Mouse (Mus musculus): ENCODE results near the gene Cspg4. TPM values are rescaled to one million over a fixed set of nuclear protein-coding genes. Genes with fewer than 3 reads are reported as not detected.
A peak's percentile ranks its signal among the peaks of the same experiment; 100 is the strongest.
"Not testable (repeated sequence)": the region's sequence is repeated elsewhere in the genome, so short reads cannot be mapped to it uniquely, and the experiment has no call there.

Gene Cspg4
- total RNA-seq, 2 experiments from 2014 or later = 11.1 to 12.9 TPM

DNA sequence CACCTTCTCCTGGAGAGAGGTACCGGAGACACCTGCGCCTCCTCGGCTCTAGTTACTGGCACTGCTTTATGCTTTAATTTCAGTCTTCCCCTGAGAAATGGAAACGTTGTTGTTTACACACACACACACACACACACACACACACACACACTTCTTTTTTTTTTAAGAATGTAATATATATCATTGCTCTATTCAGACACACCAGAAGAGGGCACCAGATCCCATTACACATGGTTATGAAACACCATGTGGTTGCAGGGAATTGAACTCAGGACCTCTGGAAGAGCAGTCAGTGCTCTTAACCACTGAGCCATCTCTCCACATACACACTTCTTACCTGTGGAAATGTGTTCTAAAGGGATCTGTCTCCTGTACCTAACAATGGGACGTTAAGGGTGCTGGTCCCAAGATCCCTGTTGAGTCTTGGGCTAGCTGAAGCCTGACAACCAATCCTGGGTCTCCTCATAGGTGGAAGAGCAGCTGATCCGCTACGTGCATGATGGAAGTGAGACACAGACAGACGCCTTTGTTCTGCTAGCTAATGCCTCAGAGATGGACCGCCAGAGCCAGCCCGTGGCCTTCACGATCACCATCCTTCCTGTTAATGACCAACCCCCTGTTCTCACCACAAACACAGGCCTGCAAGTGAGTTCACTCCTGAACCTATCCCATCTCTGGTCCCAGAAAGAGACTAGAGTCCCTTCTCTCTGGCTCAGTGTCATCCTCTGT, 25.9 kb downstream of the Cspg4 start:
- no peak for DNase-seq (ENCODE audit: low spot score in 2 of 2)

DNA sequence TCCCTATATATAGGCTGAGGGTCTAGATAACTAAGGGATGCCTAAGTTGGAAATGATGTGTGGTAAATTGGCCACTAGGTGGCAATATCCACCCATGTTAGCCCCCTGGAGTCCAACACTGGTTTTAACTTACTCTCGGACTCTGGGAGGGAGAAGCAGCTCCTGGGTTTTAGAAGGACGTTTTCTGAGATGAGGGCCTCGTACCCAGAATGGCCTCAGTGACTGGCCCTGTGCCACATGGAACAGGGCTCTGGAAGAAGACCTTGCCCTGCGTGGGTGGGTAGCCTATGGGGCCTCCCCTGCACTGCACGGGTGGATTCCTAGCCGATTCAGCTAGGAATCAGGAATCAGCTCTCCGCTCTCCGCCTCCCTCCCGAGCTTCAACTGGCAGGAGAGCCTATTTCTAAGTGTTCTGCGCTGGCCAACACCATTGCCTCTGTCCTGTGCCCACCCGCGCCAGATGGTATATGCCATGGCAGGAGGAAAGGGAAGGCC, 26.7 kb downstream of the Cspg4 start:
- peak; percentile 60 to 65 for DNase-seq (ENCODE audit: low spot score in 2 of 2)

DNA sequence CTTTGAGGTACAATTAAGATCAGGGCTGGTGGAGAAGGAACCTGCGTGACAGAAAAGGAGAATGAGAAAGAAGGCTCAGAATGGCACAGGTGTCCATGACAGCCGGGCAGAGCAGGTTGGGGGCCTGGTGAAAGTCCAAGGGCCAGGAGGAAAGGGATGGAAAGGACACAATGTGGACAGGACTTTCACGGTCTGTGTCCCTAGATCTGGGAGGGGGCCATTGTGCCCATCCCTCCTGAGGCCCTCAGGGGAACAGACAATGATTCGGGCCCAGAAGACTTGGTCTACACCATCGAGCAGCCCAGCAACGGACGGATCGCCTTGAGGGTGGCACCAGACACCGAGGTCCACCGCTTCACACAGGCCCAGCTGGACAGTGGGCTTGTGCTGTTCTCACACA, 27.3 kb downstream of the Cspg4 start:
- no peak for DNase-seq (ENCODE audit: low spot score in 2 of 2)

DNA sequence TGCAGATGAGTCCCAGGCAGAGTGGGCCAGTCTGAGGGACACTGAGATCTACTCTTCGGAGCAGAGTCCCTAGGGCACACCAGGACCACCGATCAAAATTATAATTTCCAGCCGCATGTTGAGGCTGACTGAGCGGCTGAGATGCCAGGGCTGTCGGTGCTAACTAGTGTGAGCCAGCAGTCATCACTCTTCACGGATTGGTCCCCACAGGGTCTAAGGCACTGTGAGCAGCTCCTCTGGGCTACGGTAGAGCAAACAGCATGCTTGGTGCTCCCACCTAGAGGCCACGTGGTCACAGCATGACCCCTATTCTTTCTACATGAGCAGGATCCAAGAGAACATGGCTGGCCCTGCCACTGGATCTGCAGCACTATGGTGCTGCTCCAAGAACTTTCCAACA, 28.5 kb downstream of the Cspg4 start:
- no peak for DNase-seq (ENCODE audit: low spot score in 2 of 2)

DNA sequence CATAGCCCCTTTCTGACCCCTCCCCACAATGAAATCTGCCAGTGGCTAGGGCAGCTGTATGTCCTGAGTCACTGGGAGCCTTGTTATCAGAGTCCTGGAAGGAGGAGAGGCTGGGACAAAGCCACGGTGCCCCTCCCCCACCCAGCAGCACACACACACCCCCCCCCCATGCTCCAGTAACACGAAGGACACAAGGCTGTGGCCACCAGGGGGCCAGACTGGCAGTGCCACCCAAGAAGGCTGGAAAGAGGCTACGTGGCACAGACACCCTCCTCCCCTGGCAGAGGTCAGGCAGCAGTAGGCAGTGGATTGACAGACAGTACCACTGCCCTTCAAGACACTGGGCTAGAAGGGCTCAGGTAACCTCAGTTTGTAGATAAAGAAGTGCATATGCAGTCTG, 29.2 kb downstream of the Cspg4 start:
- no peak for DNase-seq (ENCODE audit: low spot score in 2 of 2)

DNA sequence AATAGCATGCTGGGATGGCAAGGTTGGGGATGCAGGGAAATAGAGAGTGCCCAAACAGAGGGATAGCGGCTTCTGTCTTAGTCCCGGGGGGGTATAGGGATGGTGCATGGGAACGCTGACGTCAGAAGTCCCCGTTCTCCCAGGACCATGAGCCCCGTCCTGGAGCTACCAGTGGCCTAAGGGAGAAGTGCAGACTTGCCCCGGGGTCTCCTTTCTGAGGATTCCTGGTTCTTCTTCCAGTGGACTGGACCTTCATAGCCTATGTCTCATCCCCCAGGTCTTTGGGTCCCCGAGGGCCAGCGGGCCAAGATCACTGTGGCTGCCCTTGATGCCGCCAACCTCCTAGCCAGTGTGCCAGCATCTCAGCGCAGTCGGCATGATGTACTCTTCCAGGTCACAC, 31.9 kb downstream of the Cspg4 start:
- no peak for DNase-seq (ENCODE audit: low spot score in 2 of 2)

DNA sequence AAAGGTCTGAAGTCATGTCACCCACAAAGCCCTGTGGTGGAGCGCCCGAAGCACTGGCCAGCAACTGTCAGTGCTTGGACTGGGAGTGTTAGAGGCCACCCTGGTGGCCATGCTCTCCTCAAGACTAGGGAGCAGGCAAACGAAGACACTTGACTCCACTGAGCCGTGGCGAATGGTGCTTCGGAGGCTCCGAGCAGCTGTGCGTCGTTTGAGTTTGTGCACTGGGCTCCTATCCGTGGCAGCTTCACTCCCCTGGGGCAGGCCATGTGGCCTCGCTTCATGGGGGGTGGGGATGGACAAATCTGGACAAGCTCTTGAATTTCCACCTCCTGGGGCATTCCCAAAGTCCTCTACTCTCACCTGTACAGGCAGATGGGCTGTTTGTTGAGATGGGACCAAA, 34.6 kb downstream of the Cspg4 start:
- no peak for DNase-seq (ENCODE audit: low spot score in 2 of 2)

DNA sequence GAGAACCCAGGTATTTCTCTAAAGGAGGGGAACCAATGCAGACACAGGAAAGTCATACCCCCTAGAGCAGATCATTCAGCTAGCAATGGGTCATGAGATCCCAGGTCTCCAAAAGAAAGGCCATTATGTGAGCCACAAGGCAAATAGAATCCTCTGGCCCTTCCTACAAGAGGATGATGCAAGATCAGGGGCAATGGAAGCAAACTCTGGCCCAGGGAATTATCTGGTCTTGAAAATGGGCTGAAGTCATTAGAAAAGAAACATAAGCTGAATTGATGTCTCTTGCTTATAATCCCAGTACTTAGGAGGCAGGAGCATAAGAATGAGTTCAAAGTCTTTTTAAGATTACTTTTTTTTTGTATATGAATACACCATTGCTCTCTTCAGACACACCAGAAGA, 35.2 kb downstream of the Cspg4 start:
- DNase-seq (ENCODE audit: low spot score in 2 of 2) = no peak

DNA sequence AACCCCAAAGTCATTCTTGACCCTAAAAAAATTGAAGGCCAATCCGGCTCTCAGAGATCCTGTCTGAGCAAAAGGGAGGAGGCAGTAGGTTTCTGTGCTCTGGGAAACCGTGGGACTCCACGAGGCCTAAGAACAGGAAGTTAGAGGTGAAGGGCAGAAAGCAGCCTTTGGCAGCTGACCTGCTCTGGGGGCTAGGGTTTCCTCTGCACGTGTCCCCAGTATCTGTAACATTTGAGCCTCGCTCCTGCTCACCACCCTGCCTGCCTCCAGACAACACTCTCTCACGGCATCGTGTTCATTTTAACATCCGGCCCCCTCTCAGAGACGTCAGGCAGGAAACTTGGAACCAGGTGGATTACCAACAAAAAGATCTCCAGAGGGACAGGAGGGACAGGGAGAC, 35.7 kb downstream of the Cspg4 start:
- DNase-seq (ENCODE audit: low spot score in 2 of 2) = no peak

DNA sequence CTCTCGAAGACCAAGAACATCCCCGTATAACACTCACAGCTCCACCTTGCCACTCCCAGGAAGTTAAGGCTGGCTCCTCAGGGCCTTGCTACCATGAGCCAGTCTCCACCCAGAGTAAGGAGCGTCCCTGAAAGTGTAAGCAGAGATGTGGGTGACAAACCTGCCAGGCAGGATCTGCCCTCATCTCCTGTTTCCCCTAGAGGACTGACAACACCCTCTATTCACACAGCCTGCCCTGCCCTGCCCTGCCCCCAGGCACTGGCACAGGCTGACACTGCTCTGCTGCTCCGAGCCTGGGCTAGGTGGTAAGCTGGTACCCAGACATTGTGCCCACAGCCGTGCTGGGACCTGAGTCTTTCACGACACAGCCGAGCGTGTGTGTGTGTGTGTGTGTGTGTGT, 36.4 kb downstream of the Cspg4 start:
- no peak for DNase-seq (ENCODE audit: low spot score in 2 of 2)

DNA sequence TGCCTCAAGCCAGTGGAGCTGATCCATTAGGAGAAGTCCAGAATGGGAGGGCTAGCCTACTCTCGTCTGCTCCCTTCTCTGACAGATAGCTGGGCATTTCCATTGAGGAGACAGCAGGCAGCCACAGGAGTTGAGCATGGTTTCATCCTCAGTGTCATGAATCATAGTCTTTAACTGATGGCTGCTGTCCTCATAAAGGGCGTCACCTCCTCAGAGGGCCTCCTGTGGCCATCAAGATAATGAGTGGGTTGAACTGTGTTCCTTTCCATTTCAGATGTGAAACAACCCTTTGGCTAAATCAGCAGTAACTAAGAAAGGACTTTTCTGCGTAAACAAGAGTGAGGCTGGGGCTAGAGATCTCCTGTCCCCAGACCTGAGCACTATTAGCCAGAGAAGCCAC, 38.8 kb downstream of the Cspg4 start:
- DNase-seq (ENCODE audit: low spot score in 2 of 2) = no peak

DNA sequence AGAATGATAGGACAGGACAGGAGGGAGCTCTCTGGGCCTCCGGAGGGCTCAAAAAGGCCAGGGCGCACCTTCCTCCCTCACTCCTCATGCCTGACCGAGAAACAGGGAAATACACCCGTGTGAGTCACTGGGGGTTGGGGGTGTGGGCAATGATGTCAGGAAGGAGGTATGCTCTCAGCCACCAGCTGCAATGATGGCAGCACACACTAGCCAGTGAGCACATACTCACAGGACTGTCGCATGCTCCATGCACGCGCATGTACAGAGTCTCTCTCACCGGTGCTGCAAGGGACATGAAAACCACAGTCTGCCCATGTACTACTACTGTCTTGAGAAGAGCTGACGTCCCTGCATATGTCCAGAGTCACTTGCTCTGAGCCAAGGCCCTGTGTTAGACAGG, 42.7 kb downstream of the Cspg4 start:
- no peak for DNase-seq (ENCODE audit: low spot score in 2 of 2)

DNA sequence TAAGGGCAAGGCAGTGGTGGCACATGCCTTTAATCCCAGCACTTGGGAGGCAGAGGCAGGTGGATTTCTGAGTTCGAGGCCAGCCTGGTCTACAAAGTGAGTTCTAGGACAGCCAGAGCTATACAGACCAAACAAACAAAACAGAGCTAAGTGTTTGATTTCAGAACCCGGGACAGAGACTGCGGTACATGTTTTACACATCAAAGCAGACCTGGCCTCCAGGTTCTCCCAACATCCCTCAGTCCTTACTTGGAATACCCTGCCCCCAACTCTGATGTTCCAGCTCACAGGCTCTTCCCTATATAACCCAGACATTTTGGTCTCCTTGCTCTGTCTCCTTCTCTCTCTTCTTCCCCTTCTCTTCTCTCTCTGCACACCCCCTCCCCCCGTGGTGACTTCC, 45.2 kb downstream of the Cspg4 start:
- not testable (repeated sequence) for DNase-seq (ENCODE audit: low spot score in 2 of 2)

DNA sequence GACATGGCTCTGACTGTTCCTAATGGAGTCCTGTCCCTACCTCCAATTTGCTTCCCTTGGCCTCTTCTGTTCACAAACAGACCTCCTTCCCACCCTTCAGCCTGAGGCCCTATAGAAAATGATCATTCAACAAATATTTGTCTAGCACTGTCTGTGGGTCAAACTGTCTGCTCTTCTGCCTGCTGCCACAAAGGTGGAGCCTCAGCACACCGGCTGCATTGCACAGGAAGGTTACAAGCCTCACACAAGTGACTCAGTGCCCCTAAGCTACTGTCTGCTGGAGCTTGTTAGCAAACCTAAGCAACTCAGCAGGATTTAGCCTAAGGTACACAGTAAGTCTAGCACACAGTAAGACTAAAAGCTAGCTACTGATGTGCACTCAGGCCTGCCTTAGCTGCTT, 46.2 kb downstream of the Cspg4 start:
- no peak for DNase-seq (ENCODE audit: low spot score in 2 of 2)

DNA sequence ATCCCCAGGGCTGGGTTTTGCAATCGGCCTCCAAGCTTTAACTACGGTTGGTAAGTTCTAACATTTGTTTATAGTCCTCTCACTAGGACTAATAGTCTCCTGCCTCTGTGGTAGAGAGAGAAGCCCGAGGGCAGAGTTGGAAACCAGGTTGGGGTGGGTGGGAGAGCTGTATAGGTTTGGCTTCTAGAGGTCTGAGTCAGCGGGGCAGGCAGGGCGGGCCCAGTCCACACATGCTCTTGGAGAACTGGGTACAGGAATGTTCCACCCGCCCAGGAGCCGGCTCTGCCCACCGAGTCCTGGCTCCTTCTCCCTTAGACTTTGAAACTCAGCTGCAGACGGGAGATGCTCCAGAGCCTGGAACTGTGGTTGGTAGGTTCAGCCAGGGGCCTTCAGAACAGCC, 49.2 kb downstream of the Cspg4 start:
- no peak for DNase-seq (ENCODE audit: low spot score in 2 of 2)

DNA sequence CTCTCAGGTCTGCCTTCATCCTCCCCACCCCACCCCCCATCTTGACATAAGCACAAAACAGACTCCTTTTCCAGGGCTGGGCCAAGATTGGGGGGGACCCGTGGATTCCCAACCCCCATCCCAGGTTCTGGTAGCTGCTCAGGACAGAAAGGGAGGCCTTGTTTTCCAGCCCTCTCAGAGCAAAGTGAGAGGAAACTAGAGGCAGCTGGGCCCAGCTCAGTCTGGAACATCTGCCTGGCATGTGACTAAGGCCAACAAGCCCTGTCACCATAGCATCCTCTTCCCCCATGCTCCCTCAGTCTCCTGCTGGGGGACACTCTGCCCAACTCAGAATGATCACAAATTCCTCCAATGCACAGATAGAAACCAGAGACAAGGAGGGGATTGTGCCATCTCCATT, 50.3 kb downstream of the Cspg4 start:
- no peak for DNase-seq (ENCODE audit: low spot score in 2 of 2)

DNA sequence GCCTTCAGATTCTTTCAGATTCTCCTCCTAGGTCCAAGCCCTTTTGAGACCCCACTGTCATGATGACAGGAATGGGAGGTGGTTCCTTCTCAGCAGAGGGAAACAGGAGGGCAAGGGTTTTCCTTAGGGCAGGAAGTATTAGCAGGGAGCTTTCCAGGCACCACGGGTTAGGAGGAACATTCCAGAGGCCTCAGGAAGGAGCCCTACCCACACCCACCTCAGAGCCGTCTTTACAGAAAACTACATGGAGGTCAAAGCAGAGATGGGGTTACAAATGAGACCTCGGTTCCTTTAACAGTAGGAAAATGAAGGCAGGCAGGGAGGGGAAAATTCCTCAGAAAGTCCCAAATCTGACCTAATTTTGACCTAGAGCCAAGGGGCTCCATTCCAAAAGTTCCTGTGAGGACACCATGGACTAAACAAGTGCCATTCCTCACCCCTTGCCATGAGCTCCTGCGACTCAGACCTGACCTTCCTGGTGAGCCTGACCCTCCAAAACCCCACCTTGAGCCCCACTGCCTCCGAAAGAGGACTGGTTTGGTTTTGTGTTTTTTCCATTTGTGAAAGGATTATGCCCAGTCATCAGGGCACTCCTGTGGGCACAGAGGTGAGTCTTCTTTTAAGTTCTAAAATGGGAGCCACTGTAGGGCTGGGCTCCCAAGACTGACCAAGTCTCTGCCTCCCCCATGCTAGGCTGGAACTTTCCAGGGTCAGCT, 51.0 kb downstream of the Cspg4 start:
- no peak for DNase-seq (ENCODE audit: low spot score in 2 of 2)

DNA sequence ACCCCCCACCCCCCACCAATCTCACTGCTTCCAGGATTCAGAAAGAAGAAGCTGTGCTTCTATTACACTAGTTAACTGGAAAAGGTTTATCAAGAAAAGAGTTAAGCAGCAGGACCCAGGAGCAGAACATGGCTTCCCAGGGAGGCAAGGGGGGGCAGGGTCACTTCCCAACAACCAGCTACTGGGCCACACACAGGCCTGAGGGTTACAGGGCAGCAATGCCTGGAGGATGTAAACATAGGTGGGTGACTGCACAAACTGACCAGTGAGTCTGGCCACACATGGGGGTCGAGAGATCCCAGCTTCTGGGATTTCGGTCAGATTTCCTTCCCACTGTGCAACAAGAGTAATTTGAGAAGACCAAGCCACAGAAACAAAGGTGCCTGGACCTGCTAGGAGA, 52.3 kb downstream of the Cspg4 start:
- DNase-seq (ENCODE audit: low spot score in 2 of 2) = no peak

DNA sequence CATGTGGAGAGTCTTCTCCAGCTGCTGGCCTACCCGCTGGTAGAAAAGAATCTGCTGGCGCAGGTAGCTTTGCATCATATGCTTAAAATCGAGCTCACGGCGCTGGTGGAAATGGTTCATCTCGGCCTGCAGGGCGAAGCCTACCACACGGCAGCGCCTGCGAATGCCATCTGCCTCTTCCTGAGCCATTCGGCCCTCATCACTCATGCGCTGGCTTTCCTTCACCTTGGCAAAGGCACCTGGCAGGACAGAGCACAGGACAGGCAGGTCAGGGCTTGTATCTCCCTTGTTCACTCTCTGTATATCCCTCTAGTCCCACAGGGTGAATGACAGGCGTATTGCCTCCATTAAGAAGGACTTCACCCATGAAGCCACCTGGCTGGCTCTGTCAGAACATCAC, 53.6 kb downstream of the Cspg4 start:
- no peak for DNase-seq (ENCODE audit: low spot score in 2 of 2)

DNA sequence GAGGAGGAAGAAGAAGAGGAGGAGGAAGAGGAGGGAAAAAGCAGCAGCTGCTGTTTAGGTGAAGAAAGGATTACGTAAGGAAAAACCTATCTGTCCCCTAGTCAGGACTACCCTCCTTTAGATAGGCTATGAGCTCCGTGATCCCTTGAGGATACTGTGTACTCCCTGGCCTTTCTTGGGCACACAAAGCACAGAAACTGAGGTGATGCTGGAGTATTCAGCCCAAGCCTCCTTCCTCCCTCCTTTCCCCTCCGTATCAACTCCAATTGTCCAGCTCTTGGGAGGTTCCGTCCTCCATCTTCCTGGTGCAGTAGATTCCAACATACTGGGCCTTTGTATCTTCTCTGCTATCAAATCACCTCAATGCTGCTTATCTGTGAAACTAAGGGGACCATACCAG, 57.9 kb downstream of the Cspg4 start:
- no peak for DNase-seq (ENCODE audit: low spot score in 2 of 2)

DNA sequence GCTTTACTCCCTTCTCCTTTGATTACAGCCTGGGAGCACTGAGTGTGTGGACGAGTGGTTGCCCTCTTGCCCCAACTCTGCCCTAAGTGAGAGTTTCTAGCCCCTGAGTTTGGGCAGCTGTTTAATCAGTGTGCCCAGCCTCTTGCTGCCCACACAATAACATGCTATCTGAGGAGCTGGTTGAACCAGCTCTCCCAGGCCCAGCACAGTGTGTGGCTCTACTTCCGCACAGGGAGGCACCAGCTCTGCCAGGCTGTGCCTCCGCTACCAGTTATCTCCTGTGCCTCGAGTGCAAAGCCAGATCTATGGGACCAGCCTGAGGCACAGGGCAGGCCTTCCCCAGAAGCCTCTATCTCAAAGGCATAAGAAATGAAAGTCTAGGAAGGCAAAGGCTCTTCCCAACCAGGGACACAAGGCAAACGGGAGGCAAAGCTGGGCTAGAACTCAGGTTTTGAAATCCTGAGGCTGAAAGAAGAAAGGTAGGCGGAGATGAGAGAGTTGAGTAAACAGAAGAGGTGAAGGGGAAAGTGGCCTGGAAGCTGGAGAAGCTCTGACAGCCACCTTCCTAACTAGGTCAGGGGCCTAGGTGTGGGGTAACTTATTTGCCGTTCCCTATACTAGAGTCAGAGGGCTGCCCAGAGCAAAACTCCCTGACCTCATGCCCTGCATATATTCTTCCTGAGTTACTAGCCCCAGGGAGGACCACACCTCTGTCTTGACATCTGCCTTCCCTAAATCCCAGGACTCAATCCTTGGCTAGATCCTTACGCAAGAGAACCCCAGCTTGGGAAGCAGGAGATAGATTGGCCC, 59.2 kb downstream of the Cspg4 start:
- no peak for DNase-seq (ENCODE audit: low spot score in 2 of 2)

DNA sequence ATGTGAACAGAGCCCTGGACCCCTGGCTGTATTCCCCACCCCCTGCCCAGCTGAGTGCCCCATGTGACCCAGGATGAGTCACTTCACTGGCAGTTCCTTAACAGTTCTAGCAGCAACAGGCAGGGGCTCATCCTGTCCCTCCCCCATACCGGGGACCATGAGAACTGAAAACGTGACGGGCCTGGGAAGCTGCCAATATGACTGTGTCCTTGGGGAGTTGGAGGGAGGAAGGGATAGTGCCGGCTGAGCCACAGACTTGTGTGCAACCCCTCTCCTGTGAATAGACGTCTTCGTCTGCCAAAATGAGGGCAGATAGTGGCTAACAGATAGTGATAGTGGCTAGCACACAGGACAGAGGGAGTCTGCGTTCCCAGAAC, 59.8 kb downstream of the Cspg4 start:
- DNase-seq (ENCODE audit: low spot score in 2 of 2) = peak; percentile 19 to 27
